Comparison of ENCODE assay signal across 7 mouse cellular contexts in genomic region chr16:20240468-20241414, GRCm38 (mm10). TPM values are rescaled to one million over a fixed set of nuclear protein-coding genes. Genes with fewer than 3 reads are reported as not detected.
A peak's percentile ranks its signal among the peaks of the same experiment; 100 is the strongest.
DNase-seq lines count a peak whose midpoint lies in the region; ATAC-seq and TF ChIP-seq lines count a peak whose summit lies in the region.

Map6d1 (minus strand) TSS chr16:20241358.

- WGBS in forebrain, postnatal 0 days: 3% methylated on average over 90 of the region's 90 CpGs
- WGBS in hindbrain, embryonic 12.5 days: 2% methylated on average over 90 of the region's 90 CpGs

- peak; percentile 40 to 68 for DNase-seq in adrenal gland, adult 18-20 months (ENCODE audit: low spot score in 2 of 2)
- DNase-seq in cerebellum, adult 18-20 months: peak; percentile 79 to 89
- peak; percentile 65 for DNase-seq in forebrain, postnatal 0 days
- peak; percentile 66 to 75 for DNase-seq in left cerebral cortex, postnatal 36 days (ENCODE audit: low spot score in 2 of 2)
- peak; percentile 66 for DNase-seq in mesoderm, embryonic 11.5 days (ENCODE audit: low read depth, low spot score)
- peak; percentile 65 for DNase-seq in right cerebral cortex, postnatal 4 days

- peak within 1 kb of the TSS; percentile 80 for H3K4me2 ChIP-seq in forebrain, postnatal 0 days (ENCODE audit: low read depth)
- peak within 1 kb of the TSS; percentile 83 for H3K4me2 ChIP-seq in hindbrain, embryonic 12.5 days (replicated peaks)

- peak; percentile 78 for ATAC-seq in forebrain, postnatal 0 days
- peak; percentile 87 for ATAC-seq in hindbrain, embryonic 12.5 days (ENCODE audit: low FRiP score)

- intact Hi-C loops in left cerebral cortex, postnatal 36 days (cut with DNase I): no loop called here

- peak within 1 kb of the TSS; percentile 77 for H3K4me3 ChIP-seq in forebrain, postnatal 0 days (ENCODE audit: low read depth, low read length)
- H3K4me3 ChIP-seq in hindbrain, embryonic 12.5 days: peak within 1 kb of the TSS; percentile 77

- no peaks in the 10 kb centered on the region for H3K27me3 ChIP-seq in forebrain, postnatal 0 days (ENCODE audit: insufficient read depth, low read length)
- 0 out of 2 replicates have a peak, but pooled peaks cover 6% of the 10 kb centered on the region for H3K27me3 ChIP-seq in hindbrain, embryonic 12.5 days

- peak within 1 kb of the TSS; percentile 76 for H3K9ac ChIP-seq in forebrain, postnatal 0 days
- H3K9ac ChIP-seq in hindbrain, embryonic 12.5 days: peak within 1 kb of the TSS; percentile 77

- peak within 1 kb of the TSS; percentile 69 for H3K27ac ChIP-seq in forebrain, postnatal 0 days (ENCODE audit: low read depth, low read length)
- H3K27ac ChIP-seq in hindbrain, embryonic 12.5 days: peak within 1 kb of the TSS; percentile 76

- H3K9me3 ChIP-seq in forebrain, postnatal 0 days (ENCODE audit: low read length): no peaks in the 10 kb centered on the region
- H3K9me3 ChIP-seq in hindbrain, embryonic 12.5 days (replicated peaks): no peaks in the 10 kb centered on the region

- no peaks in the 10 kb centered on the region for H3K36me3 ChIP-seq in forebrain, postnatal 0 days (ENCODE audit: insufficient read depth)
- no peaks in the 10 kb centered on the region for H3K36me3 ChIP-seq in hindbrain, embryonic 12.5 days

- TF ChIP-seq CTCF in forebrain, postnatal 0 days (IDR thresholded peaks at IDR 0.05; ENCODE audit: low read depth): no peak

- H3K4me1 ChIP-seq in forebrain, postnatal 0 days (ENCODE audit: insufficient read depth): 0 out of 2 replicates have a peak, but pooled peaks cover 7% of the 10 kb centered on the region
- peaks cover 5% of the 10 kb centered on the region for H3K4me1 ChIP-seq in hindbrain, embryonic 12.5 days

RNA-seq across cellular contexts. Expression of gene Map6d1, which starts in this region (rescaled TPM):
- total RNA-seq in adrenal gland, adult 18-20 months (2021): 10 to 100 TPM in 1 of 2 experiments, under 1 TPM in 1; 0.19 to 10.9 TPM
- total RNA-seq in forebrain, postnatal 0 days (2014; rRNA removed): 4.8 and 7.2 TPM in 2 replicates
- 2.7 and 4.2 TPM in 2 replicates for polyA plus RNA-seq in forebrain, postnatal 0 days (2015; fragmentation: Nextera tagmentation; extraction: Ambion mirVana)
- 2.0 and 2.1 TPM in 2 replicates for polyA plus RNA-seq in hindbrain, embryonic 12.5 days (2016; fragmentation: Nextera tagmentation; extraction: Ambion mirVana)
- total RNA-seq in left cerebral cortex, postnatal 36 days (2021): 10 to 100 TPM; 44.8 to 53.3 TPM

Comparison
In these comparisons a context has a peak if more than half of its experiments do, and no peak if none do; other contexts are left out.
1. Peak in every context shown above with its lines: DNase-seq, ATAC-seq, H3K4me3 ChIP-seq and H3K27ac ChIP-seq.